8 mouse cellular contexts compared by ENCODE assay signal in genomic region chr5:76869553-76869952, GRCm38 (mm10). TPM values are rescaled to one million over a fixed set of nuclear protein-coding genes. Genes with fewer than 3 reads are reported as not detected.
DNase-seq lines count a peak whose midpoint lies in the region; ATAC-seq and TF ChIP-seq lines count a peak whose summit lies in the region.

No protein-coding gene starts in this region.

- H3K36me3 ChIP-seq in forebrain, embryonic 12.5 days (replicated peaks), result peaks cover 86% of the 10 kb centered on the region
- H3K36me3 ChIP-seq in forebrain, embryonic 16.5 days (ENCODE audit: control insufficient read depth, insufficient read depth), result peaks cover 31% of the 10 kb centered on the region
- H3K36me3 ChIP-seq in midbrain, embryonic 10.5 days, result peaks cover 94% of the 10 kb centered on the region
- H3K36me3 ChIP-seq in midbrain, embryonic 16.5 days (ENCODE audit: control insufficient read depth, insufficient read depth, low read length), result peaks cover 29% of the 10 kb centered on the region
- peaks cover 20% of the 10 kb centered on the region for H3K36me3 ChIP-seq in liver, embryonic 12.5 days
- H3K36me3 ChIP-seq in stomach, postnatal 0 days (ENCODE audit: control insufficient read depth, insufficient read depth, low read length), result peaks cover 9% of the 10 kb centered on the region; the same call in 1 of the 2 replicates

- no peak overlapping the region for H3K27ac ChIP-seq in forebrain, embryonic 12.5 days
- H3K27ac ChIP-seq in forebrain, embryonic 16.5 days (ENCODE audit: low read length), result no peak overlapping the region
- H3K27ac ChIP-seq in midbrain, embryonic 10.5 days (replicated peaks), result no peak overlapping the region
- no peak overlapping the region for H3K27ac ChIP-seq in midbrain, embryonic 16.5 days (ENCODE audit: low read length)
- no peak overlapping the region for H3K27ac ChIP-seq in liver, embryonic 12.5 days
- no peak overlapping the region for H3K27ac ChIP-seq in stomach, postnatal 0 days (replicated peaks)

- no peaks in the 10 kb centered on the region; the same call in 1 of the 2 replicates for H3K4me1 ChIP-seq in forebrain, embryonic 12.5 days
- H3K4me1 ChIP-seq in forebrain, embryonic 16.5 days (replicated peaks; ENCODE audit: control insufficient read depth, insufficient read depth, low read length), result no peaks in the 10 kb centered on the region
- peaks cover 12% of the 10 kb centered on the region for H3K4me1 ChIP-seq in midbrain, embryonic 10.5 days
- no peaks in the 10 kb centered on the region for H3K4me1 ChIP-seq in midbrain, embryonic 16.5 days (ENCODE audit: control insufficient read depth, insufficient read depth, low read length)
- H3K4me1 ChIP-seq in liver, embryonic 12.5 days, result peaks cover 7% of the 10 kb centered on the region; the same call in 1 of the 2 replicates
- H3K4me1 ChIP-seq in stomach, postnatal 0 days (replicated peaks; ENCODE audit: control insufficient read depth, insufficient read depth), result no peaks in the 10 kb centered on the region

- TF ChIP-seq CTCF in stomach, postnatal 0 days (IDR thresholded peaks at IDR 0.05; ENCODE audit: low read depth), result no peak

- ATAC-seq in forebrain, embryonic 12.5 days (ENCODE audit: low FRiP score), result no peak
- ATAC-seq in forebrain, embryonic 16.5 days, result no peak
- no peak for ATAC-seq in midbrain, embryonic 16.5 days
- no peak for ATAC-seq in liver, embryonic 12.5 days
- no peak for ATAC-seq in stomach, postnatal 0 days (ENCODE audit: low FRiP score, low TSS enrichment)

- DNase-seq in midbrain, embryonic 10.5 days (ENCODE audit: low spot score), result no peak
- DNase-seq in stomach, postnatal 0 days (ENCODE audit: low spot score), result no peak
- DNase-seq in adrenal gland, adult (ENCODE audit: inconsistent age in 2 of 2, low spot score in 1 of 2), result no peak
- DNase-seq in right cerebral cortex, postnatal 36 days (ENCODE audit: low spot score in 2 of 2), result no peak

- 54% methylated on average over 6 of the region's 6 CpGs for WGBS in forebrain, embryonic 12.5 days
- WGBS in forebrain, embryonic 16.5 days, result 53% methylated on average over 6 of the region's 6 CpGs
- WGBS in midbrain, embryonic 10.5 days, result 41% methylated on average over 6 of the region's 6 CpGs
- WGBS in midbrain, embryonic 16.5 days, result 48% methylated on average over 6 of the region's 6 CpGs
- WGBS in liver, embryonic 12.5 days (ENCODE audit: insufficient replicate concordance), result 40% methylated on average over 6 of the region's 6 CpGs
- WGBS in stomach, postnatal 0 days, result 52% methylated on average over 6 of the region's 6 CpGs

- peak overlapping the region; percentile 29 for H3K4me2 ChIP-seq in forebrain, embryonic 12.5 days
- no peak overlapping the region for H3K4me2 ChIP-seq in forebrain, embryonic 16.5 days (ENCODE audit: low read length)
- H3K4me2 ChIP-seq in midbrain, embryonic 16.5 days (ENCODE audit: low read length), result no peak overlapping the region; the same call in 1 of the 2 replicates
- peak overlapping the region; percentile 72 for H3K4me2 ChIP-seq in liver, embryonic 12.5 days
- peak overlapping the region; percentile 53 for H3K4me2 ChIP-seq in stomach, postnatal 0 days (replicated peaks; ENCODE audit: low read depth)

- no peaks in the 10 kb centered on the region for H3K27me3 ChIP-seq in forebrain, embryonic 12.5 days
- H3K27me3 ChIP-seq in forebrain, embryonic 16.5 days (replicated peaks; ENCODE audit: control insufficient read depth, insufficient read depth, low read length), result no peaks in the 10 kb centered on the region
- H3K27me3 ChIP-seq in midbrain, embryonic 10.5 days (ENCODE audit: low read depth, poor library complexity, severe bottlenecking), result no peaks in the 10 kb centered on the region
- H3K27me3 ChIP-seq in midbrain, embryonic 16.5 days (ENCODE audit: control insufficient read depth, insufficient read depth, low read depth, low read length), result no peaks in the 10 kb centered on the region
- no peaks in the 10 kb centered on the region for H3K27me3 ChIP-seq in liver, embryonic 12.5 days (replicated peaks)
- H3K27me3 ChIP-seq in stomach, postnatal 0 days (ENCODE audit: control insufficient read depth, insufficient read depth, low read length), result no peaks in the 10 kb centered on the region

- TF ChIP-seq EP300 in stomach, postnatal 0 days (optimal IDR thresholded peaks at IDR 0.05), result no peak

- no peak overlapping the region for H3K4me3 ChIP-seq in forebrain, embryonic 12.5 days (replicated peaks)
- H3K4me3 ChIP-seq in forebrain, embryonic 16.5 days (replicated peaks; ENCODE audit: low read length), result no peak overlapping the region
- peak overlapping the region; percentile 42 for H3K4me3 ChIP-seq in midbrain, embryonic 10.5 days
- no peak overlapping the region for H3K4me3 ChIP-seq in midbrain, embryonic 16.5 days (ENCODE audit: low read depth, low read length)
- peak overlapping the region; percentile 52 for H3K4me3 ChIP-seq in liver, embryonic 12.5 days
- peak overlapping the region; percentile 33 for H3K4me3 ChIP-seq in stomach, postnatal 0 days (ENCODE audit: low read depth, low read length)

- no peak overlapping the region for H3K9ac ChIP-seq in forebrain, embryonic 12.5 days
- no peak overlapping the region for H3K9ac ChIP-seq in forebrain, embryonic 16.5 days (replicated peaks; ENCODE audit: low read depth, low read length)
- H3K9ac ChIP-seq in midbrain, embryonic 16.5 days (ENCODE audit: low read depth, low read length), result no peak overlapping the region
- H3K9ac ChIP-seq in liver, embryonic 12.5 days, result peak overlapping the region; percentile 52; the same call in 1 of the 2 replicates
- H3K9ac ChIP-seq in stomach, postnatal 0 days (ENCODE audit: low read length), result no peak overlapping the region; the same call in 1 of the 2 replicates

- no peaks in the 10 kb centered on the region for H3K9me3 ChIP-seq in forebrain, embryonic 12.5 days
- H3K9me3 ChIP-seq in forebrain, embryonic 16.5 days (ENCODE audit: control insufficient read depth, low read length), result no peaks in the 10 kb centered on the region
- H3K9me3 ChIP-seq in midbrain, embryonic 10.5 days (replicated peaks), result no peaks in the 10 kb centered on the region
- H3K9me3 ChIP-seq in midbrain, embryonic 16.5 days (replicated peaks; ENCODE audit: control insufficient read depth, low read length, poor library complexity, severe bottlenecking), result no peaks in the 10 kb centered on the region
- no peaks in the 10 kb centered on the region for H3K9me3 ChIP-seq in liver, embryonic 12.5 days (replicated peaks)
- H3K9me3 ChIP-seq in stomach, postnatal 0 days (ENCODE audit: control insufficient read depth, low read length), result no peaks in the 10 kb centered on the region

RNA-seq across cellular contexts. Expression of gene Aasdh, which starts 35.8 kb away (rescaled TPM):
- 20.5 and 22.5 TPM in 2 replicates for polyA plus RNA-seq in forebrain, embryonic 12.5 days (2016; fragmentation: Nextera tagmentation; extraction: Ambion mirVana)
- polyA plus RNA-seq in forebrain, embryonic 16.5 days (2015; fragmentation: Nextera tagmentation; extraction: Ambion mirVana), result 25.7 and 28.1 TPM in 2 replicates
- polyA plus RNA-seq in midbrain, embryonic 10.5 days (2016; fragmentation: Nextera tagmentation; extraction: Ambion mirVana), result 22.3 and 24.3 TPM in 2 replicates
- polyA plus RNA-seq in midbrain, embryonic 16.5 days (2015; fragmentation: Nextera tagmentation; extraction: Ambion mirVana), result 20.7 and 23.9 TPM in 2 replicates
- 12.5 and 13.0 TPM in 2 replicates for polyA plus RNA-seq in liver, embryonic 12.5 days (2016; fragmentation: Nextera tagmentation; extraction: Ambion mirVana)
- 7.0 and 7.4 TPM in 2 replicates for polyA plus RNA-seq in stomach, postnatal 0 days (2015; fragmentation: Nextera tagmentation; extraction: Ambion mirVana)

Comparison
In these comparisons a context has a peak if more than half of its experiments do, and no peak if none do; other contexts are left out.
1. H3K4me2 ChIP-seq: peak in forebrain, embryonic 12.5 days (single experiment), liver, embryonic 12.5 days (single experiment) and stomach, postnatal 0 days (single experiment); none in forebrain, embryonic 16.5 days (single experiment) and midbrain, embryonic 16.5 days (single experiment).
2. H3K4me3 ChIP-seq: peak in midbrain, embryonic 10.5 days (single experiment), liver, embryonic 12.5 days (single experiment) and stomach, postnatal 0 days (single experiment); none in forebrain, embryonic 12.5 days (single experiment), forebrain, embryonic 16.5 days (single experiment) and midbrain, embryonic 16.5 days (single experiment).